Mouse (Mus musculus) limb, embryonic 15.5 days (tissue): Measurements from ENCODE around the gene Spag6l. TPM values are rescaled to one million over a fixed set of nuclear protein-coding genes. Genes with fewer than 3 reads are reported as not detected.

ENCODE experiments used
- ATAC-seq: fragments of 200-750 bp; cut with Nextera tagmentation; 2 replicates; pipeline ENCODE4 v1.8.0; 2017; ENCODE audit warnings: low read depth, moderate TSS enrichment; ENCODE audit not compliant: insufficient number of reproducible peaks, low FRiP score, low TSS enrichment
- H3K27ac ChIP-seq: fragments of 300-500 bp; sonication (generic); 2 replicates; pipeline ENCODE4 v1.5.1; 2015; ENCODE audit warnings: moderate library complexity, mild to moderate bottlenecking, inconsistent platforms
- H3K27me3 ChIP-seq: fragments of 300-500 bp; sonication (generic); 2 replicates; pipeline ENCODE4 v1.6.1; 2015; ENCODE audit warnings: inconsistent platforms
- H3K36me3 ChIP-seq: fragments of 300-500 bp; sonication (generic); 2 replicates; pipeline ENCODE4 v1.6.1; 2015; ENCODE audit warnings: inconsistent platforms
- H3K4me1 ChIP-seq: fragments of 300-500 bp; sonication (generic); 2 replicates; pipeline ENCODE4 v1.6.1; 2015; ENCODE audit warnings: inconsistent platforms
- H3K4me2 ChIP-seq: fragments of 300-500 bp; sonication (generic); 2 replicates; pipeline ENCODE4 v1.6.1; 2015; ENCODE audit warnings: mild to moderate bottlenecking, inconsistent platforms
- H3K4me3 ChIP-seq: fragments of 300-500 bp; sonication (generic); 2 replicates; pipeline ENCODE4 v1.5.1; 2015; ENCODE audit warnings: mild to moderate bottlenecking, inconsistent platforms
- H3K9ac ChIP-seq: fragments of 300-500 bp; sonication (generic); 2 replicates; pipeline ENCODE4 v1.6.1; 2015; ENCODE audit warnings: inconsistent platforms
- H3K9me3 ChIP-seq: fragments of 300-500 bp; sonication (generic); 2 replicates; pipeline ENCODE4 v1.6.1; 2016; ENCODE audit warnings: inconsistent platforms
- WGBS: fragments of 180-500 bp; shearing (Covaris S2); methylation state at CpG from one replicate; pipeline ENCODE4 v1.1.7; 2015; 5-methylcytosine and 5-hydroxymethylcytosine counted together
- polyA plus RNA-seq: library from polyadenylated mRNA; unstranded; fragments of >200 nt; fragmentation: Nextera tagmentation; extraction: Ambion mirVana; gene quantifications from 2 replicates; pipeline ENCODE4 v1.2.1, GENCODE M21; 2015

The Spag6l gene
- polyA plus RNA-seq, 1 experiment from 2014 or later: not detected

DNA sequence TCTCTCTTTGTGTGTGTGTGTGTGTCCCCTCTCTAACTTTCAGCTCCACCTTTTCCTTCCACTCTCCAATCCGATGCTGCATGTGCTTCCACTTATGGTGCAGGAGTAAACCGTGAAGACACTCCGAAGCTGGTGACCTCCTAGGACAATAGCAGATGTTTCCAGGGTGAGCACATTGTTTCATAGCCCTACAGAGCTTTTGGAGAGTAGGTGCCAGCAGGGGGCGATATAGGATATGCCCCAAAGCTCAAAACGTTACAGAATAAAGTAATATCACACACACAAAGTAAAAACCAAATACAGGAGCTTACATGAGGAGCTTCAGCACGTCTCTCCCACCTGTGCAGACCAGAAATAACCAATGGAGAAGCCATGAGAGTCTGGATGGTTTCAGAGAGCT, 25.6 kb upstream of the Spag6l start:
- no peak overlapping the region for H3K4me3 ChIP-seq
- no peaks in the 10 kb centered on the region for H3K27me3 ChIP-seq
- WGBS: 30% methylated on average over 6 of the region's 6 CpGs
- ATAC-seq: no peak
- H3K36me3 ChIP-seq: no peaks in the 10 kb centered on the region
- no peak overlapping the region for H3K27ac ChIP-seq
- no peaks in the 10 kb centered on the region for H3K4me1 ChIP-seq
- H3K9me3 ChIP-seq: no peaks in the 10 kb centered on the region
- no peak overlapping the region for H3K4me2 ChIP-seq
- no peak overlapping the region for H3K9ac ChIP-seq

DNA sequence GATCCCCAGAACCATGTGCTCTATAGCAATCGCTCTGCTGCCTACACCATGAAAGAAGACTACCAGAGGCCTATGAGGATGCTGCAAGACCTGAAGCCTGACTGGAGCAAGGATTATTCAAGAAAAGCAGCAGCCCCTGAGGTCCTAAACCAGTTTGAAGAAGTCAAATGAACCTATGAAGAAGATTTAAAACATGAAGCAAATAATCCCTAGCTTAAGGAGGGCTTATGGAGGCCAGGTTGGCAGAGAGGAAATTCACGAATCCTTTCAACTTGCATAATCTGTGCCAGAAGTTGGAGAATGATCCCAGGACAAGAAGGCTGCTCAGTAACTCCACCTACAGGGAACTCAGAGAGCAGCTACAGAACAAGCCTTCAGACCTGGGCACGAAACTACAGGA, 23.2 kb upstream of the Spag6l start:
- Histone ChIP-seq H3K36me3 (no peaks in the 10 kb centered on the region), H3K4me1 (no peaks in the 10 kb centered on the region), H3K4me2 (no peak overlapping the region), H3K27ac (no peak overlapping the region), H3K27me3 (no peaks in the 10 kb centered on the region), H3K4me3 (no peak overlapping the region), H3K9ac (no peak overlapping the region), H3K9me3 (no peaks in the 10 kb centered on the region)
- no peak for ATAC-seq
- 85% methylated on average over 3 of the region's 3 CpGs for WGBS

DNA sequence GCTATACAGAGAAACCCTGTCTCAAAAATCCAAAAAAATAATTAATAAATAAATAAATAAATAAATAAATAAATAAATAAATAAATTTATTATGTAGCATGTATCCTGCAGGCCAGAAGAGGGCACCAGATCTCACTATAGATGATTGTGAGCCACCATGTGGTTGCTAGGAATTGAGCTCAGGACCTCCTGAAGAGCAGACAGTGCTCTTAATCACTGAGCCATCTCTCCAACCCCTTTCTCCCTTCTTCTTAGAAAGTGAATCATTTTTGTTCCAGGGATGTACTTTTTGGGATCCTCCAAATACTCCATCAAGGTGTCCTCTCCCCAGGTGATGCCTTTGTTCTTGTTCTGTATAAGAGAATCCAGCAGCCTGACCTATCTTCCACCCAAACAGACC, 19.9 kb upstream of the Spag6l start:
- H3K9ac ChIP-seq: no peak overlapping the region
- H3K36me3 ChIP-seq: no peaks in the 10 kb centered on the region

DNA sequence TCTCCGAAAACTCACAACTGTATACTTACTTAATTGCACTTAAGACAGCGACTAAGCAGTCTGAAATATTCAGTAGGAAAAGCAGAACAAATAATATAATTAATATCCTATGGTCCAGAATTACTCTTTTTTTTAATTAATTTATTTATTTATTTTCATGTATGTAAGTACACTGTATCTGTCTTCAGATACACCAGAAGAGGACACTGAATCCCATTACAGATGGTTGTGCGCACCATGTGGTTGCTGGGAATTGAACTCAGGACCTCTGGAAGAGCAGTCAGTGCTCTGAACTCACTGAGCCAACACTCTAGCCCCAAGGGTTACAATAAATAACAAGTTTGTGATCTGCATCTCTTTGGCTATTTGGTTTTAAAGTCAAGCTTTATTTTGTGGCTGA, 415 bp upstream of the Spag6l start:
- Histone ChIP-seq H3K36me3 (no peaks in the 10 kb centered on the region), H3K4me2 (no peak overlapping the region), H3K4me1 (peaks cover 6% of the 10 kb centered on the region)

More for the DNA sequence above, 19.9 kb upstream of the Spag6l start:
- Histone ChIP-seq H3K4me3 (no peak overlapping the region), H3K4me2 (no peak overlapping the region), H3K27ac (no peak overlapping the region), H3K9me3 (no peaks in the 10 kb centered on the region), H3K4me1 (no peaks in the 10 kb centered on the region), H3K27me3 (no peaks in the 10 kb centered on the region)
- no peak for ATAC-seq

GRCm38 (mm10) chr16:16826223-16826622, 3.0 kb downstream of the Spag6l start:
- ATAC-seq: no peak
- Histone ChIP-seq H3K4me1 (peaks cover 6% of the 10 kb centered on the region), H3K4me2 (no peak overlapping the region), H3K9ac (no peak overlapping the region), H3K27me3 (no peaks in the 10 kb centered on the region), H3K4me3 (no peak overlapping the region), H3K36me3 (no peaks in the 10 kb centered on the region), H3K27ac (no peak overlapping the region), H3K9me3 (no peaks in the 10 kb centered on the region)
- 95% methylated on average over 2 of the region's 2 CpGs for WGBS

More for the DNA sequence above, 415 bp upstream of the Spag6l start:
- Histone ChIP-seq H3K4me3 (no peak overlapping the region), H3K9me3 (no peaks in the 10 kb centered on the region), H3K27ac (no peak overlapping the region), H3K27me3 (no peaks in the 10 kb centered on the region), H3K9ac (no peak overlapping the region)
- ATAC-seq: 0 out of 2 replicates have a peak, but pooled peaks have one; percentile 7
- WGBS: 86% methylated on average over 3 of the region's 3 CpGs

DNA sequence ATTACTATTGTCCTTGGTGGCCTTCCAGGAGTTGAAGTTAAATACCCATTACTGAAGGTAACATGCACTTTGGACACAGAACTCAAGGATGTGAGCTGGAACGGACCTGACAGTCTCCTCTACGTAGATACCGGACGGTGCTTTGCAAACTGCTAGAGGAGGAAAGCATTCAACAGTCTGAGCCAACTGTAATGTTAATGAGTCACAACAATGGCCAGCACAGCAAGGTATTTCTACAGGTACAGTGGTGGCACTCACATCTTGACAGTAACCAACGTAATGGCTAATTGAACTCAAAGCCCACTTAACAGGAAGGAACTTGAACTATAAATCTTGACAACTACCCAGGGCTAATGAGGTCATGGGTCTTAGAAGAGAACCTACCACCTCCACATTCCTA, 3.8 kb downstream of the Spag6l start:
- Histone ChIP-seq H3K27me3 (no peaks in the 10 kb centered on the region), H3K4me3 (no peak overlapping the region), H3K4me1 (peaks cover 6% of the 10 kb centered on the region), H3K36me3 (no peaks in the 10 kb centered on the region), H3K4me2 (no peak overlapping the region), H3K27ac (no peak overlapping the region), H3K9me3 (no peaks in the 10 kb centered on the region), H3K9ac (no peak overlapping the region)
- 52% methylated on average over 5 of the region's 5 CpGs for WGBS
- no peak for ATAC-seq

- Histone ChIP-seq H3K27ac (no peak overlapping the region), H3K27me3 (no peaks in the 10 kb centered on the region), H3K4me3 (no peak overlapping the region), H3K9me3 (no peaks in the 10 kb centered on the region), H3K4me2 (no peak overlapping the region), H3K9ac (no peak overlapping the region), H3K4me1 (no peaks in the 10 kb centered on the region), H3K36me3 (no peaks in the 10 kb centered on the region)
- 62% methylated on average over 2 of the region's 2 CpGs for WGBS
- no peak for ATAC-seq
These were observed 22.9 kb downstream of the Spag6l start for GRCm38 (mm10) chr16:16806325-16806724.

Other genes with a start within 250 kb of the Spag6l start
- 5.6 and 6.5 TPM in 2 replicates for gene Fgd4, start 228.9 kb downstream of the Spag6l start, polyA plus RNA-seq
- not detected in 2 replicates for gene Olfr19, start 153.1 kb downstream of the Spag6l start, polyA plus RNA-seq
- gene Igll1, start 34.5 kb upstream of the Spag6l start, polyA plus RNA-seq: 0.52 and 0.62 TPM in 2 replicates
- 72.0 and 76.4 TPM in 2 replicates for gene Top3b, start 41.3 kb upstream of the Spag6l start, polyA plus RNA-seq
- gene Vpreb1, start 41.4 kb upstream of the Spag6l start, polyA plus RNA-seq: 2.0 and 2.4 TPM in 2 replicates
- 28.6 and 29.6 TPM in 2 replicates for gene Ppm1f, start 67.0 kb upstream of the Spag6l start, polyA plus RNA-seq
- gene Mapk1, start 153.9 kb upstream of the Spag6l start, polyA plus RNA-seq: 155 and 161 TPM in 2 replicates
- 19.4 and 26.2 TPM in 2 replicates for gene Ypel1, start 240.2 kb upstream of the Spag6l start, polyA plus RNA-seq